Mouse (Mus musculus) limb, embryonic 10.5 days (tissue): ENCODE measurements around the gene Prg2. TPM values are rescaled to one million over a fixed set of nuclear protein-coding genes. Genes with fewer than 3 reads are reported as not detected.

Experiments
- DNase-seq: peaks from one replicate; pipeline ENCODE4 v3.0.0-alpha.2; 2017; ENCODE audit warnings: low spot score
- H3K27ac ChIP-seq: fragments of 300-500 bp; sonication (generic); 2 replicates; pipeline ENCODE4 v1.5.1; 2016; ENCODE audit warnings: mild to moderate bottlenecking
- H3K27me3 ChIP-seq: fragments of 300-500 bp; sonication (generic); 2 replicates; pipeline ENCODE4 v1.6.1; 2016; ENCODE audit warnings: low read depth, mild to moderate bottlenecking; ENCODE audit not compliant: poor library complexity, severe bottlenecking
- H3K36me3 ChIP-seq: fragments of 300-500 bp; sonication (generic); 2 replicates; pipeline ENCODE4 v1.6.1; 2016; ENCODE audit warnings: mild to moderate bottlenecking, moderate library complexity
- H3K4me1 ChIP-seq: fragments of 300-500 bp; sonication (generic); 2 replicates; pipeline ENCODE4 v1.6.1; 2016
- H3K4me3 ChIP-seq: fragments of 300-500 bp; sonication (generic); 2 replicates; pipeline ENCODE4 v1.5.1; 2016; ENCODE audit warnings: mild to moderate bottlenecking, moderate library complexity
- H3K9me3 ChIP-seq: fragments of 300-500 bp; sonication (generic); replicated peaks from 2 replicates; pipeline ENCODE4 v1.6.1; 2016; ENCODE audit warnings: mild to moderate bottlenecking
- WGBS: fragments of 180-500 bp; shearing (Covaris S2); methylation state at CpG from one replicate; pipeline ENCODE4 v1.1.7; 2016; 5-methylcytosine and 5-hydroxymethylcytosine counted together
- polyA plus RNA-seq: library from polyadenylated mRNA; unstranded; fragments of >200 nt; fragmentation: Nextera tagmentation; extraction: Ambion mirVana; gene quantifications from 2 replicates; pipeline ENCODE4 v1.2.1, GENCODE M21; 2016

Gene Prg2
- polyA plus RNA-seq, 1 experiment from 2014 or later, result 0.18 TPM

DNA sequence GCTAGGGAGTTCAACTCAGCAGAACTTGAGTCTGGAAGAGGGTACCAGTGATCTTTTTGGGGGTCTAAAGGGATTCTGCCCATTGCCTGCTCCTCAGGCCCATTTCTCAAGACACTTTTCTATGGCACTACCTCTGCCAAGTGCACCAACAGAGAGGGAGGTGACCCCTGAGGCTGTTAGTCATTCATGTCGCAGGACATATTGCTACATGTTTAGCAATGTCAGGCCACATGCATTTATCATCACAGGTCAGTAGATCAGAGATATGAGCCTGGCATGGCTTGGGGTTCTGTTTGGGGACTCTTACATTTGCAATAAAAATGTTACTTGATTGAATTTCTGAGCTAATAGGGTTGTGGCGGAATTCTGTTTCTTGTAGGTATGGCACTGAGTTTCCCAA, 4.7 kb upstream of the Prg2 start:
- WGBS, result 94% methylated on average over 2 of the region's 2 CpGs
- Histone ChIP-seq H3K27ac (no peak overlapping the region), H3K9me3 (no peaks in the 10 kb centered on the region), H3K27me3 (no peaks in the 10 kb centered on the region), H3K36me3 (no peaks in the 10 kb centered on the region), H3K4me1 (peaks cover 3% of the 10 kb centered on the region; the same call in 1 of the 2 replicates), H3K4me3 (no peak overlapping the region)
- DNase-seq, result no peak

DNA sequence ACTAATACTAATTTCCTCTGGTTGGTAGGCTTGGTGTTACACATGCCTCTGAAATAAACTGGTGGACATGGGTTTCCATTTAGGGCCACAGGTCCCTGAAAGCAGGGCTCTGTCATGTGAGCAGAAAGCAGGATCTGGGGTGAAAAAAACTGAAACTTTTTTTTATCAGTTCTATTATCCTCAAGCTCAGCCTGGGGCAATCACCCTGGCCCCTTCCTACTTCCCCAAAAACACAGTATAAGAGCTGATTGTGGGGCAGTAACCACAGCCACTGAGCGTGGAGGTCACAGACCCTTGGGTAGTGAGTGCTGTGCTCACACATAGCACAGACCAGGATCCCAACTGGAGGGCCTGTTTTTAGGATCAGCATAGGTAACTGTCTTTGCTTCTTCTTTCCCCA, 7.7 kb downstream of the Prg2 start, which contains the start of gene Prg3:
Prg3 (plus strand) TSS at position 286 of the 400 bp plus-strand sequence.
- Histone ChIP-seq H3K9me3 (no peaks in the 10 kb centered on the region), H3K27ac (no peak within 1 kb of the TSS), H3K4me1 (no peaks in the 10 kb centered on the region), H3K36me3 (no peaks in the 10 kb centered on the region), H3K4me3 (no peak within 1 kb of the TSS), H3K27me3 (no peaks in the 10 kb centered on the region)
- WGBS, result 74% methylated on average over 1 of the region's 1 CpGs
- no peak for DNase-seq

DNA sequence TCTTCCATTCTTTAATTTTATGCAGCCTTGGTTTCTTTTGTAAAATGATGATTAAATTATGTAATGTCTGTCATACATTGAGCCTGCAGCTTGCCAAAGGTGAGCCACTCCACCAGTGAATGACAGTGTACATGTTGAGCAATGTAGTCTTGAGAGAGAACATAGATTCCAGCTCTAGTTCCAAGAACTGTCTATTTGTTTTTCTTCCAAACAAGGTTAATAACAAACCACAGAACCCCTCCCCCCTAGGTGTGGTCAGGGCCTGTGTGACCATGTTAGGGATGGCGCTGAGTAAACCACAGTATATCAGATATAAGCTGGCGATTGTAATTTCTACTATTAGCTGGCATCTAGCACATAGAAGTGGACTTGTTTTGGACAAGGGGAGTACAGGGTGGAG, 16.1 kb downstream of the Prg2 start:
- Histone ChIP-seq H3K27ac (no peak overlapping the region), H3K4me3 (no peak overlapping the region), H3K36me3 (no peaks in the 10 kb centered on the region), H3K27me3 (no peaks in the 10 kb centered on the region), H3K4me1 (no peaks in the 10 kb centered on the region), H3K9me3 (no peaks in the 10 kb centered on the region)
- DNase-seq, result no peak
- 98% methylated on average over 2 of the region's 2 CpGs for WGBS

DNA sequence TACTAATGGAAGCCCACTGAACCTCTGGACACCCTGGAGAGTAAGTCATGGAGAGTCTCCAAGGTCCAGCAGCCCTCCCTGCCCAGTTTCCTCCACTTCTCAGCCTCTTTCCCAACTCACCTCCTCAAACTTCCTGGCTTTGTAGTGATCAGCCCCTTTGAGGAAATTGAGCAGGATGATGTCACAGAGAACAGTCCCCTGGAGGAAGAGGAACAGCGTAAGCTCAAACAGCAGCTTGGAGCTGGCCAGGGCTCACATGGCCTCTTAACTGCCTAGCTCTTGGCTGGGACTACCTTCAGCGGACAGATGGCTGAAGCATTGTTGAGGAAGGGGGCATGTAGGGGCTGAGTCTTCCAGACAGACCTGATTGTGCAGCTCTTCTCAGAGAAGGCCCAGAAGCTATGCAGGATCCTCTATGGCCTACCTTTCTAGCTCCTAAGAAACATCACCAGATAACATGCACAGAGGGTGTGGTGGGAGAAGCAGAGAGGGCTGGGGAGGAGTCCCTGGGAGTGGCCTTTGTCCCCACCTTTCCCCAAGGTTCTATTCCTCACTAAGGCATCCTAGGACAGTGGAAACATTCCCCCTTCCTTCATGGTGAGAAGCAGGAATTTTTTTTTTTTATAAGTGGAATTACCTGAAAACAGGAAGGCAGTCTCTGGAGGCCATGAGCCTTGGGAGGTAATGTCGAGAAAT, 19.4 kb downstream of the Prg2 start:
- WGBS, result 84% methylated on average over 3 of the region's 3 CpGs
- no peak for DNase-seq

DNA sequence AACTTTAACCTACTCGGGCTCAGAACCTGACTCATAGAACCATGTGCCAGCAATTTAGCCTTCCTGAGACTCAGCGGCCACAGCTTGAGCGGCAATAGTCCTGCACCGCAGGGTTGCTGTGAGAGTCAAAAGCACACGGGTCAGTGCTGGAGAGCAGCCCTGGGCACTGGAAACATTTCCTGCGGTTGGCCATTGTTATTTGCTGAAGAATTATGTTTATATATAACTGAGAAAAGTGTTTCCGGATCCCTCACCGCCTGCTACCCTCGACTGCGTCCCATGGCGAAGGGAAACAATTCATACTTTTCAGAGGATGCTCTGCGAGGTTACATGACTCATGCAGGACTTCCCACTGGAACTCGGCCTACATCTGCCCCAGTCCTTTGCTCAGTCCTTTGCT, 21.2 kb downstream of the Prg2 start:
- Histone ChIP-seq H3K27ac (no peak overlapping the region), H3K9me3 (no peaks in the 10 kb centered on the region), H3K4me1 (no peaks in the 10 kb centered on the region), H3K27me3 (no peaks in the 10 kb centered on the region), H3K36me3 (no peaks in the 10 kb centered on the region), H3K4me3 (no peak overlapping the region)
- DNase-seq, result no peak
- 88% methylated on average over 13 of the region's 13 CpGs for WGBS

More for the DNA sequence above, 19.4 kb downstream of the Prg2 start:
- Histone ChIP-seq H3K27ac (no peak overlapping the region), H3K4me3 (no peak overlapping the region), H3K9me3 (no peaks in the 10 kb centered on the region), H3K27me3 (no peaks in the 10 kb centered on the region), H3K4me1 (no peaks in the 10 kb centered on the region), H3K36me3 (no peaks in the 10 kb centered on the region)

DNA sequence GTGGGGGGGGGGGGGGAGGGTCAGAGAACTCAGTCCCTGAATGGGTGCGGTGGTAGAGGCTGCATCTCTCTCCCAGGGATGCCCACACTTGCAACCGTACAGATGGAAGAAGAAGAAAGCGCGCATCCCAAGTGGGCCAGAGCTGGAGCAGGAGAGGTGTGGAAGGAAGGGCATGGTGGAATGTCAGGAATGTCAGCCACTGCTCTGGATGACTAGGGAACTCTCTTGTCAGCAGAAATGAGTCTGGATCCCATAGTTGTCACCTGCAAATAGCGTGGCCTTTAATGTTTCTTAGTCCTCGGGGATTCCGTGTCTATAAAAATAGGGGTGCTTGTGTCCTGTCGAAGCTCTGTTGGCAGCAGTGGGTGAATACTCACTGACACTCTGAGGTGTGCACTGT, 22.3 kb downstream of the Prg2 start:
- Histone ChIP-seq H3K9me3 (no peaks in the 10 kb centered on the region), H3K4me1 (no peaks in the 10 kb centered on the region), H3K36me3 (no peaks in the 10 kb centered on the region), H3K27me3 (no peaks in the 10 kb centered on the region), H3K27ac (no peak overlapping the region), H3K4me3 (no peak overlapping the region)
- 78% methylated on average over 8 of the region's 8 CpGs for WGBS
- DNase-seq, result no peak

DNA sequence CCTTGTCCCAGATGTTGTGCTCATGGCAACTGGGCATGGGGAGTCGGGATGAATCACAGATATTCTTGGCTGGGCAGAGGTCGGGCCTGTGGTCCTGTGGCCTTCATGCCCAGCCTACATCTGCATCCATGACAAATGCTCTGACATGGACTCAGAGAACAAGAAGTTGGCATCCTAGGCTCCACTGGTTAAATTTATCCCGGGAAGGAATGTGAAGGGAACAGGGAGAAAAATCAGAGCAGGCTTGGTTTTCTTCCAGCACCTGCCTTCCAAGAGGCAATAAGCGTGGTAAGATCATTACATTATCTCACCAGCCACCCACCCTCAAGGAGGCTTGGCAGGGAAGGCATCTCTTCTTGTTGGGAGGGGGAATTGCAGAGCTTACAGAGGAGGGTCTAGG, 24.1 kb downstream of the Prg2 start:
- Histone ChIP-seq H3K27ac (no peak overlapping the region), H3K9me3 (no peaks in the 10 kb centered on the region)

DNA sequence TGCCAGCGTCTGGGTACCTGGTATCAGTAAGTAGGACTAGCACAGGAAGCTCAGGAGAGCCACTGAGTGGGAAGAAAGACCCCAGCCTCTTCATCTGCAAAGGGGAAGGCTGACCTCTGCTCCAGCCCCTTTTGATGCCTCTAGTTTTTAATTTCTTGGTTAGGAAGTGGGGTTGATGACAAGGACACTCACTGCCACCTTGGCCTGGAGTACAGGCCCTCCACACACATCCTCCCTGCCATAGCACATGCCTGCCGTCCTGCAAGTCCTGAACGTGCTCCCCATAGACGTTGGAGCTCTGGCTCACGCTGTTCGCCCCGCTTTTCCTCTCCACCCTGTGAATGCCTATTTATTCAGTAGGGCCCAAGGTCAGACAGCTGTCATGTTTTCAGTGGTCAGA, 26.3 kb downstream of the Prg2 start:
- H3K9me3 ChIP-seq, result no peaks in the 10 kb centered on the region
- WGBS, result 88% methylated on average over 7 of the region's 7 CpGs
- no peaks in the 10 kb centered on the region for H3K36me3 ChIP-seq
- no peak for DNase-seq
- no peak overlapping the region for H3K27ac ChIP-seq
- H3K4me1 ChIP-seq, result no peaks in the 10 kb centered on the region
- H3K4me3 ChIP-seq, result no peak overlapping the region
- no peaks in the 10 kb centered on the region for H3K27me3 ChIP-seq

More for the DNA sequence above, 24.1 kb downstream of the Prg2 start:
- no peak for DNase-seq
- Histone ChIP-seq H3K27me3 (no peaks in the 10 kb centered on the region), H3K36me3 (no peaks in the 10 kb centered on the region), H3K4me3 (no peak overlapping the region), H3K4me1 (no peaks in the 10 kb centered on the region)
- WGBS, result 89% methylated on average over 4 of the region's 4 CpGs

DNA sequence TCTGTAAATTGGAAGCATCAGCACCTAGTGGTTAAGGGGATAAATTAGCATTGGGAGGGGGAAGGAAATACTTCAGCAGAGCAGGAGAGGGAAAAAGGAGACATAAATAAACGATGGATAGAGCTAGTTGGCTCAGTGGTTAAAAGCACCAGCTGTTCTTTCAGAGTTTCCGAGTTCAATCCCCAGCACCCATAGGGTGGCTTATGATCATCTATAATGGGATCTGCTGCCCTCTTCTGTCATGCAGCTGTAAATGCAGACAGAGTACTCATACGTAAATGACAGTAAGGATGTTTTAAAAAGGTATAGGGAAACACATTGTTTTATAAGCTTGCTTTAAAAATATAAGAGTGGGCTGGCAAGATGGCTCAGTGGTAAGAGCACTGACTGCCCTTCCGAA, 27.5 kb downstream of the Prg2 start:
- Histone ChIP-seq H3K9me3 (no peaks in the 10 kb centered on the region), H3K36me3 (no peaks in the 10 kb centered on the region), H3K4me1 (no peaks in the 10 kb centered on the region), H3K4me3 (no peak overlapping the region), H3K27me3 (no peaks in the 10 kb centered on the region), H3K27ac (no peak overlapping the region)
- DNase-seq, result no peak
- WGBS, result 34% methylated on average over 4 of the region's 4 CpGs

DNA sequence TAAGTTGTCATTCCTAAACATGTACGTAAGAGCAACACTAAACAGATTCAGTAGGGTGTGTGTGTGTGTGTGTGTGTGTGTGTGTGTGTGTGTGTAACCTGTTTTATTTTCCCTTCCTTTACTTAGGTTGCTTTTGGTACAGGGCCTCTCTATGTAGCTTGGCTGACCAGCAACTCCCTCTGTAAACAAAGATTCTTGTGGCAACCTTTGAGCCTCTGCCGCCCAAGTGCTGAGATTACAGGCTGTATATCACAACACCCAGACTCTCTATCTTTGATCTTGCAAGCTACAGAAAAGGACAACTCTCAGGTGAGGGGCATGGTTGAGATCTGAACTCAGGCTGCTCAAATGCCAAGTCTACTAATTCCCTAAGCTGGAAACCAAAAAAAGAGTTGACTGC, 29.0 kb downstream of the Prg2 start:
- Histone ChIP-seq H3K4me1 (no peaks in the 10 kb centered on the region), H3K27me3 (no peaks in the 10 kb centered on the region), H3K36me3 (no peaks in the 10 kb centered on the region), H3K27ac (no peak overlapping the region), H3K9me3 (no peaks in the 10 kb centered on the region), H3K4me3 (no peak overlapping the region)
- DNase-seq, result no peak
- WGBS, result 46% methylated on average over 2 of the region's 2 CpGs

DNA sequence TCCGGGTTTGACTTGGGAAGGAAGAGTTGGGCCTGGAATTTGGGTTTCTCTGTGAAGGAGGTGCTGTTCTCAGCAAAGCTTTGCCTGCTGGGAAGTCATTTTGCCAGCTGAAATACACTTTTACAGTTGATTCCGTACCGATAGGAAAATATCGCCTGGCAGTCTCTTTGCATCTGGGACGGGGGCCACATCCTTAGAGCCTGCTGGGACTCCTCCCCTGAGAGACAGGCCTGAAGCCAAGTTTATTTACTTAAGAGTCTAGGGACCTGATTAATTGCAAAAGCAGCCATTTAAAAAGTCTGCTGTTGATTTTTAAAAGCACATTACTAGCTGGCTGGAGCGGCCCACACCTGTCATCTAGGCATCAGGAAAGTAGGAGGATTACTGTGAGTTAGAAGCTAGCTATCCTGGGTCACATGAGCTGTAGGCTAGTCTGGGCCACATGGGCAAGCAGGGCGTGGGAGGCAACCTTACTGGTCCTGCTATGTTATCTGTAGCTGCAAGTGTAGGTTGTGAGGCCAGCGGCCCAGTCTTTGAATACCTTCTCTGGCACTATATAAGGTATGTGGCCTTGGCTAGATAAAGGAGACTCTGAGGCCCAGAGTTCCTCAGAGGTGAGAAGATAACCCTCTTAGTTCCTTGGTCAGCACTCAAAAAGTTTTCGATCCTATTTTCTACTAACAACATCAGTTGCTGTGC, 31.8 kb downstream of the Prg2 start:
- Histone ChIP-seq H3K4me3 (no peak overlapping the region), H3K27ac (no peak overlapping the region), H3K36me3 (no peaks in the 10 kb centered on the region), H3K9me3 (no peaks in the 10 kb centered on the region), H3K27me3 (no peaks in the 10 kb centered on the region), H3K4me1 (peaks cover 5% of the 10 kb centered on the region; the same call in 1 of the 2 replicates)
- 70% methylated on average over 9 of the region's 9 CpGs for WGBS
- DNase-seq, result no peak

DNA sequence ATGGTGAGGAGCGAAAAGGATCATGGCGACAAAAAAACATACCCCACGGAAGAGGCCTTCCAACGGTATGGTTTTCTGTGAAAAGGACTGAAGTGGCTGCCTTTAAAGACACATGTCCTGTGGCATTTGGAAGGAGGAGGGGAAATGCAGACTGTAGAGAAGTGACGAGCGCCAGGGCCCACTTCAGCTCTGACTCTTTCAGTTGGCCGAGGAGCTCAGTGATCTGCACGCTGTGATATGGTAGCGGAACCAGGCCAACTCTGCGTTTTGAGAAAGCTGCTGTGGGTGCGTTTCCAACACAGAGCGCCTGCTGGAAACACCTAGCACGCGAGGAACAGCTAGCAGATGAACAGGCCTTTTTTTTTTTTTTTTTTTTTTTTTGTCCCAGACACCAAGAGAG, 32.4 kb downstream of the Prg2 start:
- peaks cover 5% of the 10 kb centered on the region; the same call in 1 of the 2 replicates for H3K4me1 ChIP-seq
- no peaks in the 10 kb centered on the region for H3K27me3 ChIP-seq
- H3K4me3 ChIP-seq, result no peak overlapping the region
- H3K27ac ChIP-seq, result no peak overlapping the region
- H3K9me3 ChIP-seq, result no peaks in the 10 kb centered on the region
- H3K36me3 ChIP-seq, result no peaks in the 10 kb centered on the region
- 87% methylated on average over 14 of the region's 14 CpGs for WGBS
- DNase-seq, result no peak

DNA sequence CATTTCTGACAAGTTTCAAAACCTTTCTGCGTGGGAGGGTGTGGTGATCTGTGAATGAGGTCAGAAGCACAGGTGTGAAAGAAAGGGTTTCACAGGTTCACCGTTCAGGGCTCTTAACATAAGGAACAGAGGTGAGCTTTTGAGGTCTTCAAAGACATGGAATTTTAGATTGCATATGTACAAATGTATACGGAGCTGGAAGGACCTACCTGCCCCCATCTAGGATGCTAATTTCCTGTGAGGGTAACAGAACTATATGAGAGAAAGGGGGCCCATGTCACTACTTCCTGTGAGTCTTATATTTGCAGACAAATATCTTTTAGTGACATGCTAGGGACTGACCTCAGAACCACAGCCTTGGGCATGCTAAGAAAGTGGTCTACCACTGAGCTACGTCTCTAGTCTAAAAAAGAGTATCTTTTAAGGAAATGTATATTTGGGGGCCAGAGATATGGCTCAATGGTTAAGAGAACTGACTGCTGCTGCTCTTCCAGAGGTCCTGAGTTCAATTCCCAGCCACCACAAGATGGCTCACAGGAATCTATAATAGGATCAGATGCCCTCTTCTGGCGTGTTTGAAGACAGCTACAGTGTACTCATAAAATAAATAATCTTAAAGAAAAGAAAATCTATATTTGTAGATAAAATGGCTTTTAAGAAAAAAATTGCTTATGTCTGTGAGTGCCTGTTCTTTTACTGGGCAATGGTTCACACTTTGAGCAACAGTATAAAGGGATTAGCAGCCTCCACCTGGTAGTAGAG, 33.7 kb downstream of the Prg2 start:
- H3K36me3 ChIP-seq, result no peaks in the 10 kb centered on the region
- H3K4me3 ChIP-seq, result no peak overlapping the region
- H3K9me3 ChIP-seq, result no peaks in the 10 kb centered on the region
- no peak overlapping the region for H3K27ac ChIP-seq
- 85% methylated on average over 5 of the region's 5 CpGs for WGBS
- H3K27me3 ChIP-seq, result no peaks in the 10 kb centered on the region
- DNase-seq, result no peak
- peaks cover 5% of the 10 kb centered on the region; the same call in 1 of the 2 replicates for H3K4me1 ChIP-seq
